Mouse (Mus musculus): ENCODE measurements around the gene Gm17334.

The Gm17334 gene

DNA sequence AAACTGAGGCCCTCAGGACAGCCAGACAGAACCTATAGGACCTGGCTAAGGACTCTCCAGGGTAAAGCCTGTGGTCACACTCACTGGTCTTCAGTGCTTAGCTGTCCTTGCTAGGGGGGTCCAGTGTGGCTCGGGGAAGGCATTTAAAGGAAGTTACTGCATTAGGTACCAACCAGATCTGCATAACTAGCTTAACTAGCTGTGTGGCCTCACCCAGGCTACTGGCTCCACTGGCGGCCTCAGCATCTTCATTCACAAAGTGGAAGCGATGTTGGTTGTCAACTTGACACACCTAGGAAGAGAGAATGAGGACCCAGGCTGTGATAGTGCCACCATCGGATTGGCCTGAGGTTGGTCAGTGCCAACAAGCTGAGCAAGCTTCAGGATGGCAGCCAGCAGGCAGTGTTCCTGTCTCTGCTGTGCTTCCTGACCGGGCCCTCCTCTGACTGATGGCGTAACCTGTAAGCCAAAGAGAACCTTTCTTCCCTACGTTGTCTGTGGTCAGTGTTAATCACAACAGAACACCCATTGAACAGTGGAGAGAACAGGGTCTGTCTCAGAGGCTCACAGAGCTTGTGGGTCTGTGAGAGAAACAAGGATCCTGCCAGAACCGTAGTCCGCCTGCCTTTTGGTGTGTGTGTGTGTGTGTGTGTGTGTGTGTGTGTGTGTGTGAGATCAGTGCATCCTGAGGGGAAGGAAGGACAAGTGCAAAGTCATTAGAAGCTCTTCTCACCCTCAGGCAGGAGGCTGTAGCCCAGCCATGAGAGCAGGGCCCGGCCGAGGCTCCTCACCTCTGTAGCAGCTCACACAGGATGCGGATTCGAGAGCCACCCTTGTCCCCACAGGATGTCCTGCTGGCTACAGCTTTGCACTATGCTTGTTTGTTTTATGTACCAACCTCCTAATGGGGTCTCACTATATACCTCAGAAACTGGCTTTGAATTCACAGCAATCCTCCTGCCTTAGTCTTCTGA, 13.4 kb upstream of the Gm17334 start:
- TF ChIP-seq GATA4 (IDR thresholded peaks at IDR 0.05; ENCODE audit: insufficient replicate concordance, low read length) = no peak

DNA sequence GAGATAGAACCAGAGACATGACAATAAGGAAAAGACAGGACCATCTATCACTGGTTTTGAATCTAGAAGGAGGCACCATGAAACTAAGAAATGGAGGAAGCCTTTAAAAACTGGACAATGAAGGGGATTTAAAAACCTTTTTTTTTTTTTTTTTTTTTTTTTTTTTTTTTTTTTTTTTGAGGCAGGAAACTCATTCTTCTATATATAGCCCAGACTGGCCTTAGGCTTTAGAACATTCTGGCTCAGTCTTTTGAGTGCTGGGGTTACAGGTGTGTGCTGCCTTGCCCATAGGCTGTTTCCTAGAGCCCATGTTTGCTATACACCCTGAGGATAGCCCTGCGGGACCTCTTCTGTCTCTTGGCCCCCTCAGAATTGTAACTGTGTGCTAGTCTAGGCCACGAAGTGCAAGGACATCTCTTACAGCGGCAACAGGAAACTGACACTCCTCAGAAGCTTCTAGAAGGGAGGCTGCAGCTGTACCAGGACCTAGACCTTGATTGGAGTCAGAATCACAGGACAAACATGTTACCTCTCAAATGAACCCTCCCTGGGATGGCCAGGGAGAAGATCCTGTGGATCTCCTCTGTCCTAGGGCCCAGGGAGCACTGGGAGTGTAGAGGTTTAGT, 12.4 kb upstream of the Gm17334 start:
- TF ChIP-seq GATA4 (IDR thresholded peaks at IDR 0.05; ENCODE audit: insufficient replicate concordance, low read length) = no peak

DNA sequence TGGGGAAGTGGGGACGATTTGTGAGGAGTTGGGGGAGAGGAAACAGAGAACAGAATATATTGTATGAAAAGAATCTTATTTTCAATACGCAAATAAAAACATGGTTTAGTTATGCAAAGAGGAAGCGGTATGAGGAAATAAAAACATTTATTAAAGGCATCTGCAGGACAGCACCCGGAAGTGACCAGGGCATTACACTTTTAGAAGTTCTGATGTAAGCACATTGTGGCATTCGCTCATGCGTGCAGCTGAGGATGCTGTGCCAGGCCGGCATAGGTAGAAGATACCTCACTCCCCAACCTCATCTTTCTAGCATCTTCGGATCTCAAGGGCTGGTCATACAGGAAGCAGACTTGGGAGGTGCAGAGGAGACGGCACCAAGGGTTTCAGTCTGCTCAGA, 10.3 kb upstream of the Gm17334 start:
- no peak for TF ChIP-seq GATA4 (IDR thresholded peaks at IDR 0.05; ENCODE audit: insufficient replicate concordance, low read length)

DNA sequence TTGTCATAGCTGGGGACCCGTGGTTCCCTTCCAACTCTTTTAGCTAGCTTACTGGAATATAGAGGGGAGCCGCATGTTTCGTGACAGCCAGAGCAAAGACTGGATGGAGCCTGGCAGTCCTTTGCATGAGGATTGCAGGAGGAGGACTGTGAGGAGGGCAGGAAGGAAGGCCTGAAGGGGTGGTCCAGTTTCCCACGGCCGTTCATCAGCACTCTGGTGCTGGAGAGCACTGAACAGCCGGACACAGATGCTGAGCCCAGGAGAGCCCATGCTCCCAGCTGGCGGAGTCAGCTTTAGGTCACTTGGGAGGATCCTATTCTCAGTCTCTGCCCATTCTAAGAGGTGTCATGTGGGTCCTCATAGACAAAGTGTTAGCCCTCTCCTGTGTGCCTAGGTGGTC, 9.0 kb upstream of the Gm17334 start:
- no peak for TF ChIP-seq GATA4 (IDR thresholded peaks at IDR 0.05; ENCODE audit: insufficient replicate concordance, low read length)

DNA sequence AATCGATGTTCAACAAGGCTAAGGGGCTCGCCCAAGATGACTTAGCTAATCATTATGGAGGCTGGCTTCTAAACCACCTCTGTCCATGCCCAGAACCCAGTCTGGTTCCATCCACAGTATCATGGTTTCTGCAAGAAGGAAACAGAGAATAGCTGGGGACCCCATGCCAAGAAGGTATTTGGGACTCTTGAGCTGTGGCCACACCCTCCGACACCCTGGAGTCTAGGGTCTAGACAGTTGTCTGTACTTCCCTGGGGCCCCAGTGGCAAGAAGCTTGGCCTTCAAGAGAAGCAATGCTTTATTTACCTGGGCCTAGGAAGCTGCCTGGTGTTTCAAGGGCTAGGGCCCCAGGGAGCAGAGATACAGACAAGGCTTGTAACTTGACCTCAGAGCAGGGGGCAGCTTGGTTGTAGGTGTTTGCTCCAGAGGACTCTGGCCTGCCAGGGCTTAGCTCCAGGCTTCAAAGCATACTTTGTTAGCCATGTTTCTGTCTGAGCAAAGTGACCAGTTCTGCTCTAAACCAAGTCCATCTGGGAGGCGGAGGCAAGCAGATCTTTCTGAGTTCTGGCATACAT, 8.3 kb upstream of the Gm17334 start:
- TF ChIP-seq GATA4 (IDR thresholded peaks at IDR 0.05; ENCODE audit: insufficient replicate concordance, low read length) = no peak

DNA sequence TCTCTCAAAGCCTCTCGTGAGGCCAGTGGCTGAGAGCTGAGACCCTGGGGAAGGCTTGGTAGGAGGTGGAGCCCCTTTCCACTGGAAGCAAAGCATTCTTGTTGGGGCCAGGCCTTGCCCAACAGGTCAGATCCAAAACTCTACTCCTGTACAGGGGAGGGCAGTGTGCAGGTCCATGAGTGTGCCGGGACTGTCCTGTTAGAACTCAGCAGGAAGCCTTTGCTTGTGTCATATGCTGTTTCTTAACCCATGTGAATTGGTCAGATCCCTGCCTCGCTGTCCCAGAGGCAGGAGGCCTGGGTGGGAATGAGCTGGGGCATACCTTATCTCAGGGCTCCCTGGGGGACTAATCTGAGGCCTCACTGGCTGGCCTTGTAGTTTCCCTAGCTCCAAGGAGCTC, 7.3 kb upstream of the Gm17334 start:
- TF ChIP-seq GATA4 (IDR thresholded peaks at IDR 0.05; ENCODE audit: insufficient replicate concordance, low read length) = no peak

DNA sequence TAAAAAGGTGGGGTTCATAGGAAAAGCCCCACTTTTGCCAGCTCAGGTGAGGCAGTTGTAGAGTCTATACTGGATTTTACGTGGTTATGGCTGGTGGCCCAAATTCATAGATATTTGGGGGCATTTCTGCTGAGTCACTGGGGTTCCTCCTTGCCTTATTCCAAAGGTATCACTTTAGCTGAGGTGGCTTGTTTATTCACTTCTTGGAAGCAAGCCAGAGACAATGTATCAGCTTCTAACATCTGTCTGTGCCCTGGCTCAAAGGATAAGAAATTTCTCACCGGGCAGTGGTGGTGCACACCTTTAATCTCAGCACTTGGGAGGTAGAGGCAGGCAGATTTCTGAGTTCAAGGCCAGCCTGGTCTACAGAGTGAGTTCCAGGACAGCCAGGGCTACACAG, 6.8 kb upstream of the Gm17334 start:
- no peak for TF ChIP-seq GATA4 (IDR thresholded peaks at IDR 0.05; ENCODE audit: insufficient replicate concordance, low read length)

DNA sequence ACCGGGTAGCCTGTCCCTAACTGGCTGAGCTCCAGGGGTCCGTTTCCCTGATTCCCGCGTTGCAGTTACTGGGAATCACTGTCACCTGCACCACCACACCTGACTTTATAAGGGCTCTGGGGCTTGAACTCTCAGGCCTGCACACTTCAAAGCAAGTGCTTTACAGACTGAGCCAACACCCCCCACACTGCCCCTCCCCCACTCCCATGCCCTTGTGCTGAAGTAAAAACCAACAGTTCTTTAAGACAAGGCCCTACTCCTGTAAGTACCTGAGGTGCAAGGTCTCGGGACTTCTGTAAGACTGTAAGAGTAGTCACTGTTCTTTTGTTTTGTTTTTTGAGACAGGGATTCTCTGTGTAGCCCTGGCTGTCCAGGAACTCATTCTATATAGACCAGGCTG, 5.5 kb upstream of the Gm17334 start:
- TF ChIP-seq GATA4 (IDR thresholded peaks at IDR 0.05; ENCODE audit: insufficient replicate concordance, low read length) = no peak

DNA sequence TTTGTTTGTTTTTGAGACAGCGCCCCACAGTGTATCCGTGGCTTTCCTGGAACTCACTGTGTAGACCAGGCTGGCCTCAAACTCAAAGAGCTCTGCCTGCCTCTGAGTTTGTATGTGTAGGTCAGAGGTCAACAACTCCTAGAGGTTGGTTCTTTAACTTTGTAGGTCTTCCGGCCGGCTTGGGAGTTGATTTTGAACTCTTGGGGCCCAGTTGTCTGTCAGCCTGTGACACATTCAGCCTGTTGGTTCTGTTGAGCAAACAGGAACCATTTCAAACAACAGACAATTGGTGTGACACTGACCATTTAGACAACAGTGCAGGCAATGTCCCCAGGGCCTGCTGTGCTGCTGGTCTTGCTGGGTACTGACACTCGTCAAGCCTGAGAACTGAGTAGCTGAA, 4.7 kb upstream of the Gm17334 start:
- no peak for TF ChIP-seq GATA4 (IDR thresholded peaks at IDR 0.05; ENCODE audit: insufficient replicate concordance, low read length)

DNA sequence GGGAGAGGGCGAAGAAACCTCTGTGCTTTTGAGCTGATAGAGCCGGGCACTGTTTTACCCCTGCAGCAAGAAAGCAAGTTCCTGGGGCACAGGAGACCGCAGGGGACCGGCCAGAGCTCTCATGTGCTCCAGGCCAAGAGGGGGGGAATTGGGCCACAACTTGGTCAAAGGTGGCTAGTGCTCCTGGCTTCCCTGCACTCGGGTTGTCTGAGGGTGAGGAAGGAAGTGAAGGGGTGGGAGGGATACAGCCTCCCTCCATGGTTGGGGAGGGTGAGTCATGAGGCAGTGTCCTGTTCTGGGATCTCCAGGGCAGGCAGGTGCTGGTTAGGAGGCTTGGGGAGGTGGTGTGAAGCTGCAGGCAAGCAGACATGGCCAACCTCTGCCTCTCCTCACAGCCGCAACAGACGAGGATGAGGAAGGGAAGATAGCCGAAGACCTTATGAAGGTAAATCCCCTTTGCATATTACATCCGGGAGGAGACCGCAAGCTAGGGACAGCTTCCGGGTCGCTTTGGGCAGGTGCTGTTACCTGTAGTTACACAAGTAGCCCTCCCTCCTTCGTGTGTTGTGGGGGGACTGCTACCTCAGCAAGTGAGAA, 1.8 kb upstream of the Gm17334 start:
- no peak for TF ChIP-seq GATA4 (IDR thresholded peaks at IDR 0.05; ENCODE audit: insufficient replicate concordance, low read length)

DNA sequence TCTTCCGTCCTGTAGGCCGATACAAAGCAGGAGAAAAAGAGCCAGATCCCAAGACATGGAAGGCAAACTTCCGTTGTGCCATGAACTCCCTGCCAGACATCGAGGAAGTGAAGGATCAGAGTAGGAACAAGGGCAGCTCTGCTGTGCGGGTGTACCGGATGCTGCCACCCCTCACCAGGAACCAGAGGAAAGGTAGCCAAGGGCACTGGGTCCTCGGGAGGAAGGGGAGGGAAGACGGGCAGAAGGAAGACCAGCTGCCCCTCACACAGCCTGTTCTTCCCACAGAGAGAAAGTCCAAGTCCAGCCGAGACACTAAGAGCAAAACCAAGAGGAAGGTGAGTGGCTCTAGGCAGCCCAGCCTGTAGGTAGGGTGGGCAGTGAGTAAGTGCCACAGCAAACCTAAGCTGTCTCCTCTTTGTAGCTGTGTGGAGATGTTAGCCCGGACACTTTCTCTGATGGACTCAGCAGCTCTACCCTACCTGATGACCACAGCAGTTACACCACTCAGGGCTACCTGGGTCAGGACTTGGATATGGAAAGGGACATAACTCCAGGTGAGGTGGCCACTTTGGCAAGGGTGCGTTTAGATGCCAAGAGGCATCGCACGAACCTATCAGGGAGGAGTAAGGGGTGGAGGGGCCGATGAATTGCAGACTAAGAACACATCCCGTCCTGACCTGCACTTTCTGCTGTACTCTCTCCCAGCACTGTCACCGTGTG, 814 bp upstream of the Gm17334 start:
- no peak for TF ChIP-seq GATA4 (IDR thresholded peaks at IDR 0.05; ENCODE audit: insufficient replicate concordance, low read length)

DNA sequence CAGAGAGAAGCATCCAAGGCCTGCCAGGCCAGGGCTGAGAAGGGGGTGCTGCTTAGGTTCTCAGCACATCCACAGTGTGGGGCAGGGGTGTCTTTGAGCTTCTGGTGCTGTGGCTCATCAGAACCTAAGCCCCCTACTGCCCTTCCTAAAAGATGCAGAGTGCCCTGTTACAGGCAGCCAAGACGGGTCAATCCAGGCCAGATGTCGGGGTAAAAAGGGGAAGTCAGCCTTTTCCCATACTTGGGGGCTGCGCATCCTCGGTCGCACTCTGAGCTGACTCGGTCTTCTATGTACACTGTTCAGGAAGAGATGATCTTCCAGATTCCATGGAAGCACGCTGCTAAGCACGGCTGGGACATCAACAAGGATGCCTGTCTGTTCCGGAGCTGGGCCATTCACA, 451 bp downstream of the Gm17334 start:
- no peak for TF ChIP-seq GATA4 (IDR thresholded peaks at IDR 0.05; ENCODE audit: insufficient replicate concordance, low read length)

DNA sequence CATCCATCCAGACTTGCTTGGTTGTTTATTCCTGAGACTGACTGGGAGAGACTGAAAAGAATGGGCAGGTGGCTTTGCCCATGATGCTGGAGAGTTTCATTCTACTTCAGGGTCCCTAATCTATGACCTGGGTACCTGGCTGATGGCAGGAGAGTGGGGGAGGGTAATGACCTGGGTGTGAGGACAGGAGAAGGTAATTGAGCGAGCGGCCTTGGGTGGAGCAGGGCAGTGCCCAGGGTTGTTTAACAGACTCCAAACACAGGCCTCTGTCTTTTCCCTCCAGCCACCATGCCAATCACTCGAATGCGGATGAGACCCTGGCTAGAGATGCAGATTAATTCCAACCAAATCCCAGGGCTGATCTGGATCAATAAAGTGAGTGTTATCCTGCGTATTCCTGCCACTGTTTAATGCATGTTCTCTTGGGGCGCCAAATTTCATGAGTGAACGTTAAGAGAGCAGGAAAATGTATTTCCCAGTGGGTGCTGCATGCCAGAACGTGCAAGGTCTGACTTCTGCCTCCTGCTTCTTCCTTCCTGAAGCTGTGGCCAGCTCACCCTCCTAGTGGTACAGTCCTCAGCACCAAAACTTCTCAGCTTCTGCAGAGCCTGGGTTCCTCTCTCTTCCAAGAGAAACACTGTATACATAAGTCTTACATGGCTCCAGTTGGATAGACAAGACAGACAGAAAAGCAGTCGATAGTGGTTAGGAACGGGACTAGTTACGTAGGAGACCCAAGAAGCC, 1.8 kb downstream of the Gm17334 start:
- no peak for TF ChIP-seq GATA4 (IDR thresholded peaks at IDR 0.05; ENCODE audit: insufficient replicate concordance, low read length)

DNA sequence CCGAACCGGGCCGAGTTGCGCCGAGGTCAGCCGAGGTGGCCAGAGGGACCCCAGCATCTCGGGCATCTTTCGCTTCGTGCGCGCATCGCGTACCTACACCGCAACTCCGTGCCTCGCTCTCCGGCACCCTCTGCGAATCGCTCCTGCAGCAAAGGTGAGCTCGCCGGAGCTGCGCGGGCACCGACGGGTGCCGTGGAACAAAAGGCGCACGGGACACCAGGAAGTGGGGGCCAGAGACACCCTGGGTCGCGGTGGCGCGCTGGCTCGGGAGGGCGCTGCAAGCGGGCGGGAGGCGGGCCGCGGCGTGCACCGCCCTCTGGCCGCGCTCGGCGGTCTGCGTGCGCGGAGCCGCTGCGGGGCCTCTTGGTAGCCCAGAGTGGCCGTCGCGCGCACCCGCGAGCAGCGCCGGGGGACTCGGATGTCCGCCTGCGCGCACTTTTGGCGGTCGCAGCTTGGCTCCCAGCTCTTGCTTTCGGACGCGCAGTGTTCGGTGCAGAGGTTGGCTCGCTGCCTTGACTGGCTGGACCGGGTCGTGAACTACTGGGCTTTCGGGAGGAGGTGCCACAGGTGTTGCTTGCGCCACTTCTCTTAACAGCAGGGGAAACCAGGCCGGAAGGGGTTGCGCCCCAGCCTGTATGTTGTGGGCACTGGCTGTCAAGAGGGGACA, 2.7 kb downstream of the Gm17334 start:
- no peak for TF ChIP-seq GATA4 (IDR thresholded peaks at IDR 0.05; ENCODE audit: insufficient replicate concordance, low read length)

Data from liver, adult (tissue).